Mouse (Mus musculus) activated CD4-positive, CD25-positive, alpha-beta regulatory T cell, adult 4 months (primary cell): ENCODE measurements around the gene Fosb. TPM values are rescaled to one million over a fixed set of nuclear protein-coding genes. Genes with fewer than 3 reads are reported as not detected.

Source experiments
- polyA plus RNA-seq, 2 experiments: library from polyadenylated mRNA; unstranded; fragments of 100-300 nt; shearing (Covaris generic); gene quantifications; one replicate each; pipeline ENCODE4 v1.2.1; 2017

Fosb gene
- polyA plus RNA-seq, 2 experiments from 2014 or later, result 0.79 to 1.1 TPM

Other genes starting within 250 kb of the Fosb start
- gene Dmwd, start 233.8 kb downstream of the Fosb start, polyA plus RNA-seq, result not detected
- not detected for gene Dmpk, start 226.2 kb downstream of the Fosb start, polyA plus RNA-seq
- gene Six5, start 215.5 kb downstream of the Fosb start, polyA plus RNA-seq, result under 1 TPM in 1 of 2 experiments, not detected in 1; 0.25 TPM
- gene Gm4969, start 191.7 kb downstream of the Fosb start, polyA plus RNA-seq, result not detected
- gene Fbxo46, start 190.2 kb downstream of the Fosb start, polyA plus RNA-seq, result 10 to 100 TPM; 17.1 to 17.7 TPM
- gene Qpctl, start 160.8 kb downstream of the Fosb start, polyA plus RNA-seq, result 10 to 100 TPM in 1 of 2 experiments, 1 to 10 TPM in 1; 8.9 to 11.6 TPM
- gene Snrpd2, start 160.3 kb downstream of the Fosb start, polyA plus RNA-seq, result 10 to 100 TPM; 85.2 to 96.5 TPM
- gene Gipr, start 143.9 kb downstream of the Fosb start, polyA plus RNA-seq, result not detected
- gene Eml2, start 133.6 kb downstream of the Fosb start, polyA plus RNA-seq, result 10 to 100 TPM in 1 of 2 experiments, 1 to 10 TPM in 1; 5.2 to 16.9 TPM
- gene Gpr4, start 97.5 kb downstream of the Fosb start, polyA plus RNA-seq, result under 1 TPM in 1 of 2 experiments, not detected in 1; 0.30 TPM
- gene Opa3, start 81.7 kb downstream of the Fosb start, polyA plus RNA-seq, result 10 to 100 TPM; 16.6 to 16.9 TPM
- 100 to 1,000 TPM in 1 of 2 experiments, 10 to 100 TPM in 1; 96.0 to 113 TPM for gene Vasp, start 38.2 kb downstream of the Fosb start, polyA plus RNA-seq
- gene Ppm1n, start 30.0 kb downstream of the Fosb start, polyA plus RNA-seq, result 1 to 10 TPM; 1.1 to 1.2 TPM
- gene Rtn2, start 27.4 kb downstream of the Fosb start, polyA plus RNA-seq, result not detected
- gene Ercc1, start 34.7 kb upstream of the Fosb start, polyA plus RNA-seq, result 10 to 100 TPM; 61.1 to 72.3 TPM
- gene Cd3eap, start 49.4 kb upstream of the Fosb start, polyA plus RNA-seq, result 10 to 100 TPM; 19.4 to 20.2 TPM
- under 1 TPM in 1 of 2 experiments, not detected in 1; 0.17 TPM for gene Ppp1r13l, start 49.7 kb upstream of the Fosb start, polyA plus RNA-seq
- 10 to 100 TPM in 1 of 2 experiments, 1 to 10 TPM in 1; 4.7 to 10.8 TPM for gene Ercc2, start 72.0 kb upstream of the Fosb start, polyA plus RNA-seq
- 1 to 10 TPM; 3.1 to 6.0 TPM for gene Klc3, start 94.1 kb upstream of the Fosb start, polyA plus RNA-seq
- under 1 TPM in 1 of 2 experiments, not detected in 1; 0.34 TPM for gene Ckm, start 94.7 kb upstream of the Fosb start, polyA plus RNA-seq
- 1 to 10 TPM; 1.2 to 2.7 TPM for gene Mark4, start 148.8 kb upstream of the Fosb start, polyA plus RNA-seq
- not detected for gene Exoc3l2, start 153.3 kb upstream of the Fosb start, polyA plus RNA-seq
- under 1 TPM; 0.90 to 0.91 TPM for gene Bloc1s3, start 198.3 kb upstream of the Fosb start, polyA plus RNA-seq
- gene Trappc6a, start 198.3 kb upstream of the Fosb start, polyA plus RNA-seq, result 10 to 100 TPM; 38.7 to 44.6 TPM
- gene Nkpd1, start 207.8 kb upstream of the Fosb start, polyA plus RNA-seq, result not detected